Mouse (Mus musculus): ENCODE measurements around the gene A830031A19Rik.

DNA sequence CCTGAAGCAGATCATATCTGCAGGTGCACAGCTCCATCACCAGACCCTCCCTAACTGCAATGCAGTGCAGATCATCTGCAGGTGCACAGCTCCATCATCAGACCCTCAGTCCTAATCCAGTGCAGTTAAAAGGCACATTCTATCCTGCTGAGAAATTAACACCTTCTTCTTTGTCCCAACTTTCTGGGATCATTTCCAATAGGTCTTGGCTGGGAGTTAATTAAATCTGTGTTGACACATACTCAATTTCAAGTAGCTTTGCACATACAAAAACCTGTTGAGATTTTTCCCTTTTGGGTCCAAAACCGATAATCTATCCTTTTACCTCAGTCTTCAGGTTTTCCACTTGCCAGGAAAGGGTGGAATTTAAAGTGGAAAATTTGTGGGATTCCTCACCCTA is 62.6 kb downstream of the A830031A19Rik start:
- TF ChIP-seq POLR2A (IDR thresholded peaks at IDR 0.05; ENCODE audit: low read depth, low read length), result no peak
- no peak for TF ChIP-seq CTCF (IDR thresholded peaks at IDR 0.05; ENCODE audit: extremely low read depth, insufficient read length, insufficient replicate concordance, low read depth, low read length)
